Mouse (Mus musculus) forebrain, embryonic 16.5 days (tissue): ENCODE measurements at regions not wholly inside any gene's neighbourhood (a gene's known extent, or its start where the extent isn't known, plus 50 kb on each side); places are given as distances from the start of the nearest gene placed in this dataset.

Source experiments
- ATAC-seq: fragments of 200-750 bp; cut with Nextera tagmentation; 2 replicates; pipeline ENCODE4 v1.8.0; 2017; ENCODE audit warnings: mild to moderate bottlenecking, moderate library complexity
- H3K27ac ChIP-seq: fragments of 300-500 bp; sonication (generic); 2 replicates; pipeline ENCODE4 v1.5.1; 2014; ENCODE audit warnings: low read length, control low read depth
- H3K27me3 ChIP-seq: fragments of 300-500 bp; sonication (generic); replicated peaks from 2 replicates; pipeline ENCODE4 v1.6.1; 2014; ENCODE audit warnings: low read length; ENCODE audit not compliant: control insufficient read depth, insufficient read depth
- H3K36me3 ChIP-seq: fragments of 300-500 bp; sonication (generic); 2 replicates; pipeline ENCODE4 v1.6.1; 2014; ENCODE audit not compliant: control insufficient read depth, insufficient read depth
- H3K4me1 ChIP-seq: fragments of 300-500 bp; sonication (generic); replicated peaks from 2 replicates; pipeline ENCODE4 v1.6.1; 2014; ENCODE audit warnings: low read length; ENCODE audit not compliant: control insufficient read depth, insufficient read depth
- H3K4me2 ChIP-seq: fragments of 300-500 bp; sonication (generic); 2 replicates; pipeline ENCODE4 v1.6.1; 2014; ENCODE audit warnings: mild to moderate bottlenecking, low read length, control low read depth
- H3K4me3 ChIP-seq: fragments of 300-500 bp; sonication (generic); replicated peaks from 2 replicates; pipeline ENCODE4 v1.5.1; 2014; ENCODE audit warnings: mild to moderate bottlenecking, low read length, control low read depth
- H3K9ac ChIP-seq: fragments of 300-500 bp; sonication (generic); replicated peaks from 2 replicates; pipeline ENCODE4 v1.6.1; 2014; ENCODE audit warnings: low read depth, low read length, control low read depth
- H3K9me3 ChIP-seq: fragments of 300-500 bp; sonication (generic); 2 replicates; pipeline ENCODE4 v1.6.1; 2016; ENCODE audit warnings: low read length; ENCODE audit not compliant: control insufficient read depth
- WGBS: fragments of 180-500 bp; shearing (Covaris S2); extraction: QIAGEN DNeasy Blood & Tissue Kit; methylation state at CpG from one replicate; pipeline ENCODE4 v1.1.7; 2014; 5-methylcytosine and 5-hydroxymethylcytosine counted together

- H3K27me3 ChIP-seq, result no peaks in the 10 kb centered on the region
- 68% methylated on average over 11 of the region's 11 CpGs for WGBS
- H3K27ac ChIP-seq, result no peak overlapping the region
- 0 out of 2 replicates have a peak, but pooled peaks cover 5% of the 10 kb centered on the region for H3K4me1 ChIP-seq
- H3K9ac ChIP-seq, result no peak overlapping the region
- H3K36me3 ChIP-seq, result no peaks in the 10 kb centered on the region
- H3K4me3 ChIP-seq, result no peak overlapping the region
- no peak for ATAC-seq
- no peak overlapping the region for H3K4me2 ChIP-seq
- no peaks in the 10 kb centered on the region for H3K9me3 ChIP-seq
Measured at GRCm38 (mm10) chr13:80611937-80612336, 271.2 kb upstream of the Arrdc3 start.

- H3K9ac ChIP-seq, result no peak overlapping the region
- 45% methylated on average over 9 of the region's 9 CpGs for WGBS
Measured at GRCm38 (mm10) chr13:80613167-80613883, 269.9 kb upstream of the Arrdc3 start.

GRCm38 (mm10) chr13:80613884-80614247 lies 269.3 kb upstream of the Arrdc3 start:
- no peak overlapping the region for H3K4me2 ChIP-seq
- no peaks in the 10 kb centered on the region for H3K36me3 ChIP-seq
- H3K27me3 ChIP-seq, result no peaks in the 10 kb centered on the region
- peak; percentile 58 for ATAC-seq
- H3K9ac ChIP-seq, result no peak overlapping the region
- no peaks in the 10 kb centered on the region for H3K9me3 ChIP-seq
- 11% methylated on average over 1 of the region's 1 CpGs for whole genome bisulfite sequencing
- H3K4me3 ChIP-seq, result no peak overlapping the region
- 0 out of 2 replicates have a peak, but pooled peaks cover 5% of the 10 kb centered on the region for H3K4me1 ChIP-seq
- no peak overlapping the region for H3K27ac ChIP-seq

More at GRCm38 (mm10) chr13:80613167-80613883, 269.9 kb upstream of the Arrdc3 start:
- Histone ChIP-seq H3K4me2 (no peak overlapping the region; the same call in 1 of the 2 replicates), H3K27me3 (no peaks in the 10 kb centered on the region), H3K9me3 (no peaks in the 10 kb centered on the region), H3K4me1 (0 out of 2 replicates have a peak, but pooled peaks cover 5% of the 10 kb centered on the region), H3K27ac (no peak overlapping the region), H3K4me3 (no peak overlapping the region), H3K36me3 (no peaks in the 10 kb centered on the region)
- ATAC-seq, result peak; percentile 60

GRCm38 (mm10) chr13:80614971-80615370 lies 268.2 kb upstream of the Arrdc3 start:
- H3K9me3 ChIP-seq, result no peaks in the 10 kb centered on the region
- H3K27me3 ChIP-seq, result no peaks in the 10 kb centered on the region
- no peak overlapping the region for H3K9ac ChIP-seq
- 32% methylated on average over 5 of the region's 5 CpGs for WGBS
- 0 out of 2 replicates have a peak, but pooled peaks cover 5% of the 10 kb centered on the region for H3K4me1 ChIP-seq
- H3K27ac ChIP-seq, result no peak overlapping the region
- H3K4me3 ChIP-seq, result no peak overlapping the region
- ATAC-seq, result peak; percentile 72
- H3K4me2 ChIP-seq, result no peak overlapping the region
- H3K36me3 ChIP-seq, result no peaks in the 10 kb centered on the region

- H3K4me3 ChIP-seq, result no peak overlapping the region
- ATAC-seq, result peak; percentile 82
- no peak overlapping the region for H3K9ac ChIP-seq
- no peaks in the 10 kb centered on the region for H3K9me3 ChIP-seq
- no peaks in the 10 kb centered on the region for H3K27me3 ChIP-seq
- no peaks in the 10 kb centered on the region for H3K36me3 ChIP-seq
- H3K27ac ChIP-seq, result no peak overlapping the region
- no peak overlapping the region for H3K4me2 ChIP-seq
- H3K4me1 ChIP-seq, result no peaks in the 10 kb centered on the region
- WGBS, result 4% methylated on average over 2 of the region's 2 CpGs
Measured at GRCm38 (mm10) chr13:80623005-80623404, 260.2 kb upstream of the Arrdc3 start.

GRCm38 (mm10) chr13:80641334-80641733 lies 241.8 kb upstream of the Arrdc3 start:
- Histone ChIP-seq H3K27ac (no peak overlapping the region), H3K9ac (no peak overlapping the region), H3K4me3 (no peak overlapping the region), H3K4me1 (no peaks in the 10 kb centered on the region), H3K9me3 (no peaks in the 10 kb centered on the region), H3K4me2 (no peak overlapping the region), H3K27me3 (no peaks in the 10 kb centered on the region), H3K36me3 (no peaks in the 10 kb centered on the region)
- 47% methylated on average over 2 of the region's 2 CpGs for WGBS
- peak; percentile 49; the same call in 1 of the 2 replicates for ATAC-seq

- WGBS, result 41% methylated on average over 4 of the region's 4 CpGs
- Histone ChIP-seq H3K9ac (no peak overlapping the region), H3K36me3 (no peaks in the 10 kb centered on the region), H3K27me3 (no peaks in the 10 kb centered on the region), H3K4me3 (no peak overlapping the region), H3K9me3 (no peaks in the 10 kb centered on the region), H3K27ac (no peak overlapping the region), H3K4me1 (no peaks in the 10 kb centered on the region), H3K4me2 (no peak overlapping the region)
- ATAC-seq, result no peak
Measured at GRCm38 (mm10) chr13:80647578-80647977, 235.6 kb upstream of the Arrdc3 start.

GRCm38 (mm10) chr13:80652967-80653539 lies 230.1 kb upstream of the Arrdc3 start:
- ATAC-seq, result peak; percentile 38; the same call in 1 of the 2 replicates
- Histone ChIP-seq H3K9ac (no peak overlapping the region), H3K9me3 (no peaks in the 10 kb centered on the region), H3K36me3 (no peaks in the 10 kb centered on the region), H3K27me3 (no peaks in the 10 kb centered on the region), H3K4me3 (no peak overlapping the region), H3K4me2 (no peak overlapping the region), H3K27ac (no peak overlapping the region), H3K4me1 (no peaks in the 10 kb centered on the region; the same call in 1 of the 2 replicates)
- 15% methylated on average over 8 of the region's 8 CpGs for WGBS

GRCm38 (mm10) chr13:80666186-80666713 lies 216.9 kb upstream of the Arrdc3 start:
- no peaks in the 10 kb centered on the region for H3K27me3 ChIP-seq
- WGBS, result 68% methylated on average over 3 of the region's 3 CpGs
- no peak overlapping the region for H3K27ac ChIP-seq
- no peaks in the 10 kb centered on the region for H3K4me1 ChIP-seq
- H3K9me3 ChIP-seq, result no peaks in the 10 kb centered on the region
- no peak overlapping the region for H3K4me3 ChIP-seq
- no peak overlapping the region for H3K4me2 ChIP-seq
- no peak for ATAC-seq
- no peak overlapping the region for H3K9ac ChIP-seq
- no peaks in the 10 kb centered on the region for H3K36me3 ChIP-seq
